Mouse (Mus musculus): Measurements from ENCODE around the gene Rps19bp1. TPM values are rescaled to one million over a fixed set of nuclear protein-coding genes. Genes with fewer than 3 reads are reported as not detected.

The Rps19bp1 gene
- polyA plus RNA-seq, 1 experiment from 2014 or later = 36.1 TPM

DNA sequence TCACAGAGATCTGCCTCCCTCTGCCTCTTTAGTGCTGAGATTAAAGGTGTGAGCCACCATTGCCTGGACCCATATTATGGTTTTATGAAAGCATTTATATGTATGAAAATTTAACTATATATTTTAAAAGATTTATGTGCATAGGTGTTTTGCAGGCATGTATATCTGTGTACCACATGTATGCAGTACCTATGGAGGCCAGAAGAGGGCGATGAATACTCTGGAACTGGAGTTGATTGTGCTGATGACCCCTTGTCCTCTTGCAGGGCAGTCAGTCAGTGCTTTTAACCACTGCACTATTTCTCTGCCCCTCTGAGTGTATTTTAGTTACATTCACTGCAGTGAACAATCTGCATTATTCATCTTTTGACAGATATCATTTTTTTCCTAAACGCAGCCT lies 38.3 kb downstream of the Rps19bp1 start:
- peak; percentile 82 for DNase-seq (ENCODE audit: low spot score)
- Histone ChIP-seq H3K36me3 (ENCODE audit: insufficient read depth, low read length) (no peaks in the 10 kb centered on the region), H3K27me3 (replicated peaks; ENCODE audit: insufficient read depth, low read length) (no peaks in the 10 kb centered on the region), H3K4me2 (replicated peaks; ENCODE audit: low read depth, low read length) (no peak overlapping the region), H3K9ac (replicated peaks; ENCODE audit: low read depth) (no peak overlapping the region), H3K9me3 (ENCODE audit: low read length) (no peaks in the 10 kb centered on the region), H3K4me1 (ENCODE audit: insufficient read depth, low read depth, low read length) (no peaks in the 10 kb centered on the region), H3K4me3 (ENCODE audit: low read depth, low read length) (no peak overlapping the region), H3K27ac (ENCODE audit: low read length) (no peak overlapping the region)
- peak; percentile 81 for ATAC-seq
- WGBS = 46% methylated on average over 2 of the region's 2 CpGs
- TF ChIP-seq CTCF (IDR thresholded peaks at IDR 0.05) (peak; percentile 82), EP300 (IDR thresholded peaks at IDR 0.05) (no peak)

DNA sequence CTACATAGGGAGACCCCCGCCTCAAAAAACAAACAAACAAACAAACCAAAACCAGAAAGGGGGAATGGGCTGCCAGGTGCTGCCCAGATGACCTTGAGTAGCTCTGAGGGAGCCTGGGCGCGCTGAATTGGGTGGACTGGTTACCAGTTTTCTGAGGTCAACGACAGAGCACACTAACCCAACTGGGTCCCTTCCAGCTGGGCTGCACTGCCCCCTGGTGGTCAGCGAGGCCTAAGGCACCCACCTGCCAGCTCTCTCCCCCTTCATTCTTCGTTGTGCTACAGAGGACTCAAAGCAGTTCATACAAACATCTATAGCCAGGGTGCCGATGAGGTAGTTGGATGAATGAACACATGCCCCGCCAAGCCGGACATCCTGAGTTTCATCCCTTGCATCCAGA lies 38.9 kb downstream of the Rps19bp1 start:
- peak; percentile 88 for ATAC-seq

DNA sequence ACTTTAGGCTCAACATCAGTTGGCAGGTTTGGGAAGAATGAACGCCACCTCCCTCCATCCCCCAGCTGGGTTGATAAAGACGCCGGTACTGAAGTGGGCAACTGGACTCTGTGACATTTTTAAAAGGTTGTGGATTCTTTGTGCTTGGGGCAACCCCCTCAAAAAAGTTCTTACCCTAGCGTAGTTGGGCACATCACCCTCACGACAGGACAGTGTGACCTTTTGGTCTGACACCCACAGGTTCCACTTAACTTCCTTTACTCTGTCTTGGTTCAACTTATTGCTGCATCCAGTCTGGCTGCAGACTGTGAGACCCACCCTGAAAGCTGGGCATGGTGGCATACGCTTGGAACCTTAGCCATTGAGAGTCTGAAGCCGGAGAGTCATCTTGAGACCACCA lies 40.4 kb downstream of the Rps19bp1 start:
- H3K9me3 ChIP-seq (ENCODE audit: low read length) = no peaks in the 10 kb centered on the region
- no peak overlapping the region for H3K27ac ChIP-seq (ENCODE audit: low read length)
- ATAC-seq = no peak
- WGBS = 84% methylated on average over 7 of the region's 7 CpGs
- H3K27me3 ChIP-seq (replicated peaks; ENCODE audit: insufficient read depth, low read length) = no peaks in the 10 kb centered on the region
- DNase-seq (ENCODE audit: low spot score) = no peak
- TF ChIP-seq EP300 (IDR thresholded peaks at IDR 0.05) = no peak
- no peak for TF ChIP-seq CTCF (IDR thresholded peaks at IDR 0.05)
- H3K9ac ChIP-seq (replicated peaks; ENCODE audit: low read depth) = no peak overlapping the region
- H3K4me3 ChIP-seq (ENCODE audit: low read depth, low read length) = no peak overlapping the region
- H3K4me2 ChIP-seq (replicated peaks; ENCODE audit: low read depth, low read length) = no peak overlapping the region
- no peaks in the 10 kb centered on the region for H3K4me1 ChIP-seq (ENCODE audit: insufficient read depth, low read depth, low read length)
- no peaks in the 10 kb centered on the region for H3K36me3 ChIP-seq (ENCODE audit: insufficient read depth, low read length)

More for the DNA sequence above, 38.9 kb downstream of the Rps19bp1 start:
- 18% methylated on average over 9 of the region's 9 CpGs for WGBS
- H3K27ac ChIP-seq (ENCODE audit: low read length) = no peak overlapping the region
- H3K27me3 ChIP-seq (replicated peaks; ENCODE audit: insufficient read depth, low read length) = no peaks in the 10 kb centered on the region
- no peak overlapping the region for H3K4me3 ChIP-seq (ENCODE audit: low read depth, low read length)
- no peak overlapping the region for H3K9ac ChIP-seq (replicated peaks; ENCODE audit: low read depth)
- no peak overlapping the region for H3K4me2 ChIP-seq (replicated peaks; ENCODE audit: low read depth, low read length)
- peak; percentile 82 for DNase-seq (ENCODE audit: low spot score)
- TF ChIP-seq CTCF (IDR thresholded peaks at IDR 0.05) (peak; percentile 95), EP300 (IDR thresholded peaks at IDR 0.05) (no peak)
- no peaks in the 10 kb centered on the region for H3K36me3 ChIP-seq (ENCODE audit: insufficient read depth, low read length)
- H3K4me1 ChIP-seq (ENCODE audit: insufficient read depth, low read depth, low read length) = no peaks in the 10 kb centered on the region
- no peaks in the 10 kb centered on the region for H3K9me3 ChIP-seq (ENCODE audit: low read length)

DNA sequence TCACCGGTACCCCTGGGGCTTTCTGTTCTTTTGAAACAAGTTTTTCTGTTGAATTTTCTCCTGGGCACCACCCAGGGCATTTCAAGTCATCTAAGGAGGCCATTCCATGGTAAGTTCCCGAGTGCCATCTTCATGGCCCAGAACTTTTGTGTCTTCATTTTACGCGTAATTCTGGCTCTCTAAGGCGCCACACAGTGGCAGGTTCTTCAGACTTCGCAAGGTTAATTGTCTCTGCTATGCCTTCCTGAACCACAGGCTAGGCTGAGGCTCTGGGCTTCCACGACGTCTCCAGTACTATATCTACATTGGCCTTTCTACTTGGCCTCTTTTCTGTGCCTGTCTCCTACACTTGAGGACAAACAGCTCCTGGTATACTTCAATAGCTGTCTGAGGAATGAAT lies 43.1 kb downstream of the Rps19bp1 start:
- no peak overlapping the region for H3K4me2 ChIP-seq (replicated peaks; ENCODE audit: low read depth, low read length)
- TF ChIP-seq EP300 (IDR thresholded peaks at IDR 0.05) (no peak), CTCF (IDR thresholded peaks at IDR 0.05) (no peak)
- no peaks in the 10 kb centered on the region for H3K27me3 ChIP-seq (replicated peaks; ENCODE audit: insufficient read depth, low read length)
- H3K4me1 ChIP-seq (ENCODE audit: insufficient read depth, low read depth, low read length) = no peaks in the 10 kb centered on the region
- no peak overlapping the region for H3K9ac ChIP-seq (replicated peaks; ENCODE audit: low read depth)
- no peak overlapping the region for H3K4me3 ChIP-seq (ENCODE audit: low read depth, low read length)
- H3K36me3 ChIP-seq (ENCODE audit: insufficient read depth, low read length) = no peaks in the 10 kb centered on the region
- no peak for DNase-seq (ENCODE audit: low spot score)
- no peak for ATAC-seq
- WGBS = 66% methylated on average over 8 of the region's 8 CpGs
- no peaks in the 10 kb centered on the region for H3K9me3 ChIP-seq (ENCODE audit: low read length)
- no peak overlapping the region for H3K27ac ChIP-seq (ENCODE audit: low read length)

DNA sequence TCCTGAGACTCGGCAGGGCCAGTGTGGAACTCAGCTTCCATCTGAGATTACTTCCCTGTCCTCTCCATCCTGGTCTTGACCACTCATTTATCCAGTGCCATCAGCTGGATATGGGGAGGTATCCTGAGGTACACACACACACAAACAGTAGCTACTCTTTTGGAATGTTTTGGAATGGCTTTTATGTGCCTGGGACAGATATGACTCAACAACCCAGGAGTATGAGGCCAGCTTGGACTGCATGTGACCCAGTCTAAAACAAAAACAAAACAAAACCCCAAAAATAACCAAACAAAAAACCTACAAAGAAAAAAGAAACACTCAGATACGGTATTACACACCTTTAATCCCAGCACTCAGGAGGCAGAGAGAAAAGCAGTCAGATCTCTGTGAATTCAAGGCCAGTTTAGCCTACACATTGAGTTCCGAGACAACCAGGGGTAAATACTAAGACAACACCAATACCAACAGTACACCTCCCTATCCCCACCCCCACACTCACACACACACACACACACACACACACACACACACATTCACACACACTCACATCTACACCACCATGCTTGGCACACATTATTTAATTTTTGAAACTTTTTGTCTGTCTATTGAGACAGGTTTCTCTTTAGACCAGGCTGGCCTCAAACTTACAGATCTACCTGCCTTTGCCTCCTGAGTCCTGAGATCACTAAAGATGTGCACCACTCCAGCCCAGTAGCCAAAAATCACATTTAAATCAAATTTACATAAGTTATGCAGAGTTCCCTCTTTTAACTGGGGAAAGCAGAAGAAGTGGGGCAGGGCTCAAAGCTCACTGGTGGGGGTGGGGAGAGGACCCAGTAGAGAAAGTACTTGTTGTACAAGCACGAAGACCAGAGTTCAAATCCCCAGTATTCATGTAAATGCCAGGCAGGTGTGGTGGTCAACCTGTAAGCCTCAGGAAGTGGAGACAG lies 44.1 kb downstream of the Rps19bp1 start:
- H3K9ac ChIP-seq (replicated peaks; ENCODE audit: low read depth) = no peak overlapping the region
- WGBS = 41% methylated on average over 4 of the region's 4 CpGs
- DNase-seq (ENCODE audit: low spot score) (no peak), ATAC-seq (peak; percentile 37; the same call in 1 of the 2 replicates)
- no peaks in the 10 kb centered on the region for H3K36me3 ChIP-seq (ENCODE audit: insufficient read depth, low read length)
- H3K27me3 ChIP-seq (replicated peaks; ENCODE audit: insufficient read depth, low read length) = no peaks in the 10 kb centered on the region
- H3K4me3 ChIP-seq (ENCODE audit: low read depth, low read length) = no peak overlapping the region
- peak overlapping the region; percentile 29 for H3K4me2 ChIP-seq (replicated peaks; ENCODE audit: low read depth, low read length)
- no peaks in the 10 kb centered on the region for H3K4me1 ChIP-seq (ENCODE audit: insufficient read depth, low read depth, low read length)
- peak overlapping the region; percentile 60 for H3K27ac ChIP-seq (ENCODE audit: low read length)
- H3K9me3 ChIP-seq (ENCODE audit: low read length) = no peaks in the 10 kb centered on the region
- TF ChIP-seq CTCF (IDR thresholded peaks at IDR 0.05) (no peak), EP300 (IDR thresholded peaks at IDR 0.05) (no peak)

DNA sequence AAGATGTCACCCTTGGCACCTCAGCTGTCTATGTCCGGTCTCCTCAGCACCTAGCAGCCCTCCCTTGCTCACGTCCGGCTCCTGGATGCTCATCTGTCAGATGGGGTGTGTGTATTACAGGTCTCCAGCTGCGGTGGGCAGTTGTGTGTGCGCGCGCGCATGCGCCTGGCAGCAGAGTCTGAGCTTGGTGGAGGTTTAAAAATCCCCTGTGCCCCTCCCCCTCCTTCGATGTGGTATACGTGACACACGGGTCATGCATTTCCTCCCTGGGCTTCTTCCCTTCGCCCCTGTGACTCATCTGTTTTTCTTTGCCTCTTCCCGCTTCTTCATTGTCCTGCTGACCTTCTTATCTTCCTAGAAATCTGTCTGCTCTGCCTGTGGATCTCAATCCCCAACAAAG lies 44.9 kb downstream of the Rps19bp1 start:
- no peak overlapping the region; the same call in 1 of the 2 replicates for H3K9ac ChIP-seq (replicated peaks; ENCODE audit: low read depth)
- peak; percentile 77 for DNase-seq (ENCODE audit: low spot score)
- 21% methylated on average over 14 of the region's 14 CpGs for whole genome bisulfite sequencing

More for the DNA sequence above, 44.9 kb downstream of the Rps19bp1 start:
- no peaks in the 10 kb centered on the region for H3K36me3 ChIP-seq (ENCODE audit: insufficient read depth, low read length)
- peak; percentile 88 for ATAC-seq
- H3K27me3 ChIP-seq (replicated peaks; ENCODE audit: insufficient read depth, low read length) = no peaks in the 10 kb centered on the region
- peak overlapping the region; percentile 29 for H3K4me2 ChIP-seq (replicated peaks; ENCODE audit: low read depth, low read length)
- TF ChIP-seq CTCF (IDR thresholded peaks at IDR 0.05) = no peak
- peak; percentile 52 for TF ChIP-seq EP300 (IDR thresholded peaks at IDR 0.05)
- peak overlapping the region; percentile 60 for H3K27ac ChIP-seq (ENCODE audit: low read length)
- no peaks in the 10 kb centered on the region for H3K4me1 ChIP-seq (ENCODE audit: insufficient read depth, low read depth, low read length)
- H3K9me3 ChIP-seq (ENCODE audit: low read length) = no peaks in the 10 kb centered on the region
- H3K4me3 ChIP-seq (ENCODE audit: low read depth, low read length) = no peak overlapping the region
